Mouse (Mus musculus) kidney, adult 8-10 months (tissue): ENCODE data around the gene Ctla2b.
A peak's percentile ranks its signal among the peaks of the same experiment; 100 is the strongest.
"Not testable (repeated sequence)": the region's sequence is repeated elsewhere in the genome, so short reads cannot be mapped to it uniquely, and the experiment has no call there.

ENCODE experiments used
- DNase-seq, 2 experiments: peaks; one replicate each; pipeline ENCODE4 v3.0.0; 2022

Ctla2b gene

DNA sequence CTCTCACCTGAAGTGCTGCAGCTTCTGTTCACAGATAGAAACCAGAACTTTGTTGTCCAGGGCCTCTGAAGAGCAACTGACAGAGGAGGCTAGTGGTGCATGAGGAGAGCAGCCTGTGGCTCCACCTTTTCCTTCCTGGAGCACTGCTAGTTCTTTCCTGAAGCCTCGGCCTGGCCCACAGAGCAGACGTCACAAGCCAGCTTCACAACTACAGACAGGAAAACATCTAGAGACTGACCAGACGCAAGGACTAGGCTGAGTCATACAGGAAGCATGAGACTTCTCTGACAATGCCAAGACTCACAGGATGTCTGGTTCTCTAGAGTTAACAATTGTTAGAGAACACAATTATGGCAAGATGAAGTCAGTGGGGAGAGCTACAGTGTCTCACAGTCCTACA is at the start of gene Ctla2b:
Gene Ctla2b, minus strand, starts transcription at position 120 of the 400 bp plus-strand sequence.
- peak; percentile 39 to 71 for DNase-seq

DNA sequence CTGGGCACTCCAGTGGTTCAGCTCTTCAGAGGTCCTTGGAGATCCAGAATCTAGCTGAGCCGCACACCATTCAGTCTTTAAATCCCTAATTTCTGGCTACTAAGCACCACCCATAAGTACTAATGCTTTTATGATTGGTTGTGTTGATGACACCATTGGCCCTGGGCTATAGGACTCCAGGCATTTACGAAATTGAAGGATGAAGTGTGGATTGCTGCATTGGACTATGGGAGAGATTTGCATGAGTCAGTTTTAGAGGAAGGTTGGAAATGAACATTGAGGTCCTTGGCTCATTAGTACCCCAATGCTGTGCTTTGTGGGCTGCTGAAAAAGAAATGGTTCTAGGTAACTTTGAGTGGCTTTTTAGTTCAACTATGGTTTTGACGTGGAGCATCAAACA is 44.6 kb upstream of the Ctla2b start, which contains the start of gene Tpbpa:
Gene Tpbpa, minus strand, starts transcription at position 101 of the 400 bp plus-strand sequence.
- DNase-seq: not testable (repeated sequence)

DNA sequence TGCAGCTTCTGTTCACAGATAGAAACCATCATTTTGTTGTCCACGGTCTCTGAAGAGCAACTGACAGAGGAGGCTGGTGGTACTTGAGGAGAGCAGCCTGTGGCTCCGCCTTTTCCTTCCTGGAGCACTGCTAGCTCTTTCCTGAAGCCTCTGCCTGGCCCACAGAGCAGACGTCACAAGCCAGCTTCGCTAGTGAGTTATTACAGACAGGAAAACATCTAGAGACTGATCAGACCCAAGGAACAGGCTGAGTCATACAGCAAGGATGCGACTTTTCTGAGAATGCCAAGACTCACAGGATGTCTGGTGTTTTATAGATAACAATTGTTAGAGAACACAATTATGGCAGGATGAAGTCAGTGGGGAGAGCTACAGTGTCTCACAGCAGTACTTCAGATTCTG is 39.3 kb upstream of the Ctla2b start, which contains the start of the genes Gm49391 and Ctla2a:
Gene Gm49391, minus strand, starts transcription at position 72 of the 402 bp plus-strand sequence.
Gene Ctla2a, minus strand, starts transcription at position 126 of the 402 bp plus-strand sequence.
- peak; percentile 37 to 69 for DNase-seq

DNA sequence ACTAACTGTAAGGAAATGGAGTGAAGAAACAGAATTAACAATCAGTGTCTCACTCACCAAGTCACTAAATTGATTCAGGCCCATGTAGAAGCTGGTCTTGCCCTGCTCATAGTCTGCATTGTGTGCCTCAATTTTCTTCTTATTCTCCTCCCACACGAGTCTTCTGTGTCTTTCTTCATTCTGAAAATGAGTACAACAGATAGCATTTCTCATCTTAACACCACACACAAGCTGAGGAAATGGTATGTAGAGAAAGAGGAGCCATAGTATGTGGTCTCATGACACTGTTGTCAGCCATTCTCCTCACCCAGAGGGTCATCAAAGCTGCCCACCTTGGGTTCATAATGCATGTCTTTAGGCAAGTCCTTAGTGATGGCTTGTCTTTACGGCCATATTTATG is 38.2 kb upstream of the Ctla2b start, which contains the start of gene Gm49393:
Gene Gm49393, minus strand, starts transcription at position 101 of the 400 bp plus-strand sequence.
- DNase-seq: not testable (repeated sequence)

DNA sequence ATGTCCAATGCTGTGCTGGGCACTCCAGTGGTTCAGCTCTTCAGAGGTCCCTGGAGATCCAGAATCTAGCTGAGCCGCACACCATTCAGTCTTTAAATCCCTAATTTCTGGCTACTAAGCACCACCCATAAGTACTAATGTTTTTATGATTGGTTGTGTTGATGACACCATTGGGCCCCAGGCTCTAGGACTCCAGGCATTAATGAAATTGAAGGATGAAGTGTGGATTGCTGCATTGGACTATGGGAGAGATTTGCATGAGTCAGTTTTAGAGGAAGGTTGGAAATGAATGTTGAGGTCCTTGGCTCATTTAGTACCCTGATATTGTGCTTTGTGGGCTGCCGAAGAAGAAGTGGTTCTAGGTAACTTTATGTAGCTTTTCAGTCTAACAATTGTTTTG is 7.5 kb upstream of the Ctla2b start, which contains the start of gene Tpbpb:
Gene Tpbpb, minus strand, starts transcription at position 101 of the 400 bp plus-strand sequence.
- not testable (repeated sequence) for DNase-seq

DNA sequence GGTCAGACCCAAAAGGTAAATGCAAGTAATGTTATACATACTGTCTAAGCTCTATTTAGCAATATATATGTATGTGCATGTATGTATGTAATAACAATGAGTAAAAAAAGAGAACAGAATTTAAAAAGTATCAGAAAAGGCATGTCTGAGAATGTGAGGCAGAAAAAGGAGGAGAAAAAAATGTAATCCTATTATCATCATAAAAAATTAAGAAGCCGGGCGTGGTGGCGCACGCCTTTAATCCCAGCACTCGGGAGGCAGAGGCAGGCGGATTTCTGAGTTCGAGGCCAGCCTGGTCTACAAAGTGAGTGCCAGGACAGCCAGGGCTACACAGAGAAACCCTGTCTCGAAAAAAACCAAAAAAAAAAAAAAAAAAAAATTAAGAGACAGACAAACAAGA is 453 bp downstream of the Ctla2b start, which contains the start of gene Gm49392:
Gene Gm49392, minus strand, starts transcription at position 101 of the 400 bp plus-strand sequence.
- DNase-seq: not testable (repeated sequence)

DNA sequence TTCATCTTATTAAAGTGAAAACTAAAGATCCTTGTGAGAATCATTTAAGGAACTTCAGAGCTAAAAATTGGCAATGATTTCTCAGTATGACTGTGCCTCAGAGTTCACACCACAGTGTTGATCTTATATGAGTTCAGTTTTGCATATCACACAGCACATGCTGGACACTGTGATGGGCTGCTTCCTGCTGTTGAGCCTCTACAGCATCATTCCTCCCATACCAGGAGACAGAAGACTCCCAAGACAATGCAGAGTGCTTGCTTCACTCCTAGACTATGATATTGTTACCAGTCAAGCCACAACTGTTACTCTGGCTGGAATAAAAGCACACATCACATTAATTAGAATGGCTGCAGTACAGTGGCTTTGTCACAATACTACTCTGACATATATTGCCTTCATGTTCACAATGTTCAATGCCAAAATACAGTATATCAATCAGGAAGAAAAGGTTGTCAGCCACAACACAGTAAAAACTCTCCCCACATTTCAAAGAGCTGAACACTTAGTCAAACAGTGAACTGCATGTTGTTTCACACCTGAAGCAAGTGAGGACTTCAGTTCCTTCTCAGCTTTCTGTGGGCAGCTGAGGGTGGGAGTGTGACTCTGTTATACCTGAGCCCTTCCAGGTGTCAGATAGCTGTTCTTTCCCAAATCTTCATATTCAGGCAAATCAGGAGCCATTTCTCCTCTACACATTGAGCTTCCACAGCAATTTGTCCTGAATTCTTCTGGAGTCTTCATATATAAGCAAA is 1.7 kb downstream of the Ctla2b start:
- DNase-seq: no peak

DNA sequence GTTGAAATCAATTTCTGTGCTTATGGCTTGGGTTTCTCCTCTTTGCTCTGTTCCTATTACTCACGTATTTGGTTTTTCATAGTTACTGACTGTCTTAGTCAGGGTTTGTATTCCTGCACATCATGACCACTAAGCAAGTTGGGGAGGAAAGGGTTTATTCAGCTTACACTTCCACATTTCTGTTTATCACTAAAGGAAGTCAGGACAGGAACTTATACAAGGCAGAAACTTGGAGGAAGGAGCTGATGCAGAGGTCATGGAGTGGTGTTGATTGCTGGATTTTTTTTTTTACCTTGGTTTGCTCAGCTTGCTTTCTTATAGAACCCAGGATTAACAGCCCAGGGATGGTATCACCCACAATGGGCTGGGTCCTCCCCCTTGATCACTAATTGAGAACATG is 4.9 kb downstream of the Ctla2b start:
- DNase-seq: no peak

DNA sequence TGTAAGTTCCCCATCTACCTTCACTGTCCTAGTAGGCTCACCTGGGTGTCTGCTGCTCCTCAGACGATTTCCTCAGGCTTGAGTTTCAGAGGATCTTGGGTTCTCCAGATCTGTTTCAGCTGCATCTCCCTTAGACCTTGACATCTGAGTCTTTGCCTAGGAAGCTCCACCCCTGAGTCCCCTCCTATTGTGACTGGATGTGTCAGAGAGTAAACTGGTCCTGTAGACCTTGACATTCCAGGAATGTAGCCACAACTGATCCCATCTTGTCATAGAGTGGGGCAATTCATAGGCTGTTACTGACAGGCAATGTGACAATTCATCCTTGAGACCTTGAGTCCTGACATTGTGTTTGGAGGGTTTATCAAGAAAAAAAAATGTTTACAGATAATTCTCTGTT is 33.0 kb downstream of the Ctla2b start, which contains the start of gene 4930486L24Rik:
Gene 4930486L24Rik, minus strand, starts transcription at position 195 of the 400 bp plus-strand sequence.
- no peak for DNase-seq

DNA sequence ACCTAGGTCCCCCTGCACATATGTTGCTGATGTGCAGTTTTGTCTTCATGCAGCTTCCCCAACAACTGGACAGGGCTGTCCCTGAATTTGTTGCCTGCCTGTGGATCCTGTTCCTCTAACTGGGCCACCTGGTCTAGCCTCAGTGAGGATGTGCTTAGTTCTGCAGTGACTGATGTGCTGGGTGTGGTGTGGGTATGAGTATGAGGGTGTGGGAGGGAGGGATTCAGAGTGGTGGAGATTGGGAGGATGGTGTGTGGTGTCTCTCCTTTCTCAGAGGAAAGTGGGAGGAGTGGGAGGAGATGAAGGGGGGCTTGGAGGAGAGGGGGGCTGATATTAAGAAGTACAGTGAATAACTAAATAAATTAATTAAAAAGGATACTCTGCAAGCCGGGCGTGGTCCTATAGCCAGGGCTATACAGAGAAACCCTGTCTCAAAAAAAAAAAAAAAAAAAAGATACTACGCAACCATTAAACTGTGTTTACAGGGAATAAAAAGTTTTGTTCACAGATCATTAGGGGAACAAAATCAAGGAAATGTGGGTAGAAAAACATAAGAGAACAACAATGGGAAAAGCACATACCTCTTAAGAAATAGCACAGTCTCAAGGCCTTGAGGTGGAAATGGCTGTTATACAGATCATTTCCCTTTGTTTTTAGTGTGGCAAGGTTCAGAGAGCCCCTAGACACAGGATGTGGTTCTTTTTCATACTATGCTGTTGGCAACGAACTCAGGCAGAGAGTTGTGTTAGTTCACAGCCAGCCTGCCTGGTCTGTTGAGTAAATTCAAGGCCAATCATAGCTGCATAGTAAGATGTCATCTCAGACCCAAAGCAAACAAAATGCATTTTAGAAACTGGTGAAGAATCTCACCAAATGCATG is 48.8 kb downstream of the Ctla2b start:
- peak in 1 of 2 experiments; percentile 1 for DNase-seq
